Mouse (Mus musculus): ENCODE measurements around the gene Smarca2. TPM values are rescaled to one million over a fixed set of nuclear protein-coding genes. Genes with fewer than 3 reads are reported as not detected.
A peak's percentile ranks its signal among the peaks of the same experiment; 100 is the strongest.
"Not testable (repeated sequence)": the region's sequence is repeated elsewhere in the genome, so short reads cannot be mapped to it uniquely, and the experiment has no call there.

Smarca2 gene
- polyA plus RNA-seq, 1 experiment from 2014 or later = 6.7 TPM

- TF ChIP-seq CTCF (IDR thresholded peaks at IDR 0.05; ENCODE audit: low read depth) (no peak), EP300 (IDR thresholded peaks at IDR 0.05; ENCODE audit: low read depth) (no peak)
Measured at GRCm38 (mm10) chr19:26734704-26735109, 129.9 kb downstream of the Smarca2 start.

GRCm38 (mm10) chr19:26745021-26745420 is 140.2 kb downstream of the Smarca2 start:
- not testable (repeated sequence) for H3K9ac ChIP-seq (replicated peaks); H3K4me1 ChIP-seq (ENCODE audit: insufficient read depth); H3K27ac ChIP-seq (ENCODE audit: low read depth); H3K9me3 ChIP-seq (ENCODE audit: low read length); H3K27me3 ChIP-seq (ENCODE audit: insufficient read depth, low read length); H3K4me3 ChIP-seq (ENCODE audit: low read depth, low read length); H3K4me2 ChIP-seq (ENCODE audit: low read depth, low read length); ATAC-seq; H3K36me3 ChIP-seq (replicated peaks; ENCODE audit: insufficient read depth, low read length); DNase-seq
- WGBS (ENCODE audit: insufficient replicate concordance) = 90% methylated on average over 4 of the region's 4 CpGs

More at GRCm38 (mm10) chr19:26734704-26735109, 129.9 kb downstream of the Smarca2 start:
- Histone ChIP-seq H3K4me1 (ENCODE audit: insufficient read depth) (no peaks in the 10 kb centered on the region), H3K9ac (replicated peaks) (no peak overlapping the region), H3K4me2 (ENCODE audit: low read depth, low read length) (no peak overlapping the region), H3K9me3 (ENCODE audit: low read length) (no peaks in the 10 kb centered on the region), H3K4me3 (ENCODE audit: low read depth, low read length) (no peak overlapping the region), H3K27ac (ENCODE audit: low read depth) (no peak overlapping the region), H3K27me3 (ENCODE audit: insufficient read depth, low read length) (no peaks in the 10 kb centered on the region), H3K36me3 (replicated peaks; ENCODE audit: insufficient read depth, low read length) (no peaks in the 10 kb centered on the region)
- DNase-seq = no peak
- 74% methylated on average over 10 of the region's 10 CpGs for WGBS (ENCODE audit: insufficient replicate concordance)
- no peak for ATAC-seq

- no peak for TF ChIP-seq EP300 (IDR thresholded peaks at IDR 0.05; ENCODE audit: low read depth)
- no peak for TF ChIP-seq CTCF (IDR thresholded peaks at IDR 0.05; ENCODE audit: low read depth)
- no peak for DNase-seq
- Histone ChIP-seq H3K4me3 (ENCODE audit: low read depth, low read length) (no peak overlapping the region), H3K36me3 (replicated peaks; ENCODE audit: insufficient read depth, low read length) (no peaks in the 10 kb centered on the region), H3K27ac (ENCODE audit: low read depth) (no peak overlapping the region), H3K27me3 (ENCODE audit: insufficient read depth, low read length) (no peaks in the 10 kb centered on the region), H3K4me2 (ENCODE audit: low read depth, low read length) (no peak overlapping the region), H3K9me3 (ENCODE audit: low read length) (no peaks in the 10 kb centered on the region), H3K4me1 (ENCODE audit: insufficient read depth) (no peaks in the 10 kb centered on the region; the same call in 1 of the 2 replicates), H3K9ac (replicated peaks) (no peak overlapping the region)
- ATAC-seq = no peak
- 87% methylated on average over 7 of the region's 7 CpGs for WGBS (ENCODE audit: insufficient replicate concordance)
Measured at GRCm38 (mm10) chr19:26745567-26745966, 140.7 kb downstream of the Smarca2 start.

GRCm38 (mm10) chr19:26746290-26746689 is 141.4 kb downstream of the Smarca2 start:
- no peak overlapping the region for H3K27ac ChIP-seq (ENCODE audit: low read depth)
- no peaks in the 10 kb centered on the region for H3K27me3 ChIP-seq (ENCODE audit: insufficient read depth, low read length)
- no peaks in the 10 kb centered on the region; the same call in 1 of the 2 replicates for H3K4me1 ChIP-seq (ENCODE audit: insufficient read depth)
- TF ChIP-seq EP300 (IDR thresholded peaks at IDR 0.05; ENCODE audit: low read depth) (no peak), CTCF (IDR thresholded peaks at IDR 0.05; ENCODE audit: low read depth) (no peak)
- DNase-seq (no peak), ATAC-seq (no peak)
- H3K9me3 ChIP-seq (ENCODE audit: low read length) = no peaks in the 10 kb centered on the region
- H3K4me3 ChIP-seq (ENCODE audit: low read depth, low read length) = no peak overlapping the region
- no peaks in the 10 kb centered on the region for H3K36me3 ChIP-seq (replicated peaks; ENCODE audit: insufficient read depth, low read length)
- WGBS (ENCODE audit: insufficient replicate concordance) = 89% methylated on average over 10 of the region's 10 CpGs
- no peak overlapping the region for H3K9ac ChIP-seq (replicated peaks)
- no peak overlapping the region for H3K4me2 ChIP-seq (ENCODE audit: low read depth, low read length)

- Histone ChIP-seq H3K27me3 (ENCODE audit: insufficient read depth, low read length) (no peaks in the 10 kb centered on the region), H3K4me2 (ENCODE audit: low read depth, low read length) (peak overlapping the region; percentile 76), H3K4me1 (ENCODE audit: insufficient read depth) (no peaks in the 10 kb centered on the region; the same call in 1 of the 2 replicates), H3K9me3 (ENCODE audit: low read length) (no peaks in the 10 kb centered on the region), H3K4me3 (ENCODE audit: low read depth, low read length) (peak overlapping the region; percentile 53), H3K9ac (replicated peaks) (peak overlapping the region; percentile 41; the same call in 1 of the 2 replicates), H3K27ac (ENCODE audit: low read depth) (peak overlapping the region; percentile 61), H3K36me3 (replicated peaks; ENCODE audit: insufficient read depth, low read length) (0 out of 2 replicates have a peak, but pooled peaks cover 2% of the 10 kb centered on the region)
- no peak for DNase-seq
- no peak for ATAC-seq
- no peak for TF ChIP-seq EP300 (IDR thresholded peaks at IDR 0.05; ENCODE audit: low read depth)
- WGBS (ENCODE audit: insufficient replicate concordance) = 60% methylated on average over 6 of the region's 6 CpGs
Measured at GRCm38 (mm10) chr19:26746709-26747467, 142.0 kb downstream of the Smarca2 start.

GRCm38 (mm10) chr19:26747571-26748539 is 143.0 kb downstream of the Smarca2 start:
- no peaks in the 10 kb centered on the region; the same call in 1 of the 2 replicates for H3K4me1 ChIP-seq (ENCODE audit: insufficient read depth)
- peak; percentile 38; the same call in 1 of the 2 replicates for TF ChIP-seq EP300 (IDR thresholded peaks at IDR 0.05; ENCODE audit: low read depth)
- TF ChIP-seq CTCF (IDR thresholded peaks at IDR 0.05; ENCODE audit: low read depth) = peak; percentile 51

More at GRCm38 (mm10) chr19:26747571-26748539, 143.0 kb downstream of the Smarca2 start:
- H3K27ac ChIP-seq (ENCODE audit: low read depth) = peak overlapping the region; percentile 61
- DNase-seq (peak; percentile 50), ATAC-seq (peak; percentile 75)
- H3K4me3 ChIP-seq (ENCODE audit: low read depth, low read length) = peak overlapping the region; percentile 53
- WGBS (ENCODE audit: insufficient replicate concordance) = under 1% methylated on average over 36 of the region's 36 CpGs
- no peaks in the 10 kb centered on the region for H3K27me3 ChIP-seq (ENCODE audit: insufficient read depth, low read length)
- H3K9ac ChIP-seq (replicated peaks) = peak overlapping the region; percentile 47
- H3K4me2 ChIP-seq (ENCODE audit: low read depth, low read length) = peak overlapping the region; percentile 76
- no peaks in the 10 kb centered on the region for H3K9me3 ChIP-seq (ENCODE audit: low read length)
- H3K36me3 ChIP-seq (replicated peaks; ENCODE audit: insufficient read depth, low read length) = 0 out of 2 replicates have a peak, but pooled peaks cover 2% of the 10 kb centered on the region
